Mouse (Mus musculus) CH12.LX (cell line): Measurements from ENCODE around the gene Aaed1.

Source experiments
- BHLHE40 ChIP-seq: IDR thresholded peaks from 2 replicates; pipeline ENCODE4 v1.6.1; 2011; ENCODE audit warnings: mild to moderate bottlenecking, low read depth, low read length, improper control_type of control experiment
- CHD2 ChIP-seq: IDR thresholded peaks from 2 replicates; pipeline ENCODE4 v1.6.1; 2011; ENCODE audit warnings: low read length, improper control_type of control experiment
- CTCF ChIP-seq, 2 experiments: IDR thresholded peaks in 1 of 2; conservative IDR thresholded peaks in 1 of 2; 2 replicates each; pipeline ENCODE4 v1.5.1; 2011 to 2012; ENCODE audit warnings: low read depth in 2 of 2, low read length in 2 of 2, improper control_type of control experiment in 1 of 2, inconsistent platforms in 1 of 2, mild to moderate bottlenecking in 1 of 2, moderate library complexity in 1 of 2
- E2F4 ChIP-seq: IDR thresholded peaks from 2 replicates; pipeline ENCODE4 v1.6.1; 2011; ENCODE audit warnings: low read depth, low read length, improper control_type of control experiment; ENCODE audit not compliant: insufficient replicate concordance
- EP300 ChIP-seq: IDR thresholded peaks from 2 replicates; pipeline ENCODE4 v1.6.1; 2011; ENCODE audit warnings: low read length, improper control_type of control experiment
- GABPA ChIP-seq: IDR thresholded peaks from 2 replicates; pipeline ENCODE4 v1.6.1; 2012; ENCODE audit warnings: low read depth, low read length, improper control_type of control experiment, inconsistent platforms; ENCODE audit not compliant: insufficient replicate concordance
- JUND ChIP-seq: conservative IDR thresholded peaks from 2 replicates; pipeline ENCODE4 v1.6.1; 2011; ENCODE audit warnings: low read depth, low read length, improper control_type of control experiment
- MAFK ChIP-seq: IDR thresholded peaks from 2 replicates; pipeline ENCODE4 v1.6.1; 2011; ENCODE audit warnings: low read length, improper control_type of control experiment; ENCODE audit not compliant: insufficient replicate concordance
- POLR2A ChIP-seq: IDR thresholded peaks from 2 replicates; pipeline ENCODE4 v1.6.1; 2011; ENCODE audit warnings: low read depth, mild to moderate bottlenecking, improper control_type of control experiment, low read length
- POLR2AphosphoS2 ChIP-seq: IDR thresholded peaks from 2 replicates; pipeline ENCODE4 v1.6.1; 2011; ENCODE audit warnings: low read depth, low read length, improper control_type of control experiment
- USF2 ChIP-seq: conservative IDR thresholded peaks from 2 replicates; pipeline ENCODE4 v1.6.1; 2011; ENCODE audit warnings: low read depth, low read length, improper control_type of control experiment
- ZC3H11A ChIP-seq: IDR thresholded peaks from 2 replicates; pipeline ENCODE4 v1.6.1; 2012; ENCODE audit warnings: low read depth, mild to moderate bottlenecking, inconsistent platforms, low read length, improper control_type of control experiment
- ZMIZ1 ChIP-seq: IDR thresholded peaks from 2 replicates; pipeline ENCODE4 v1.6.1; 2012; ENCODE audit warnings: low read depth, mild to moderate bottlenecking, inconsistent platforms, low read length, improper control_type of control experiment

DNA sequence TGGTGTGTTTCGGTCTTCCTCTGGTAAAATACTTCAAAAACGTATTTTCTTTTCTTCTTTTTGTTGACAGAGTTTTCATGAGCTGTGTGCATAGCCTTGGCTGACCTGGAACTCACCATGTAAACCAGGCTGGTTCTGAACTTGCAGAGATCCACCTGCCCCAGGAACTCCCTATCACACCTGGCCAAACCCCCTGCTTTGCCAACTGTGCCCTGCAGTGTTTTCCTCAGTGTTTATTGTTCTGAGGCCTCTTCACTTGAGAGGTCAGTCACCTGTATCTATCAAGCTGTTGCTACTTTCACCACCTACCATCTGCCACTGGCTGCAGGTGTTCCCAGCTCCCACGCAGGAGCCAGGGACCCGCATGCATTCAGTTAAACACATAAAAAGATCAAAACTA is 85.8 kb downstream of the Aaed1 start:
- TF ChIP-seq ZC3H11A = no peak
- no peak for TF ChIP-seq CTCF (conservative IDR thresholded peaks at IDR 0.05 in 1 of 2, IDR thresholded peaks at IDR 0.05 in 1 of 2; ENCODE audit: low read depth in 2 of 2, low read length in 2 of 2)
- no peak for TF ChIP-seq JUND
- no peak for TF ChIP-seq USF2
- TF ChIP-seq CHD2 = no peak
- no peak for TF ChIP-seq BHLHE40
- TF ChIP-seq MAFK = no peak
- TF ChIP-seq EP300 = no peak
- TF ChIP-seq POLR2AphosphoS2 = no peak
- no peak for TF ChIP-seq ZMIZ1
- TF ChIP-seq E2F4 = no peak
- TF ChIP-seq GABPA = no peak
- TF ChIP-seq POLR2A = no peak
